Mouse (Mus musculus) activated CD4-positive, CD25-positive, alpha-beta regulatory T cell, adult 4 months (primary cell): ENCODE measurements around the gene Arhgef18. TPM values are rescaled to one million over a fixed set of nuclear protein-coding genes. Genes with fewer than 3 reads are reported as not detected.

Experiments used
- ATAC-seq: one replicate; pipeline ENCODE4 v1.8.0; 2017
- polyA plus RNA-seq, 2 experiments: library from polyadenylated mRNA; unstranded; fragments of 100-300 nt; shearing (Covaris generic); gene quantifications; one replicate each; pipeline ENCODE4 v1.2.1; 2017

Gene Arhgef18
- 10 to 100 TPM; 23.2 to 30.6 TPM for polyA plus RNA-seq

DNA sequence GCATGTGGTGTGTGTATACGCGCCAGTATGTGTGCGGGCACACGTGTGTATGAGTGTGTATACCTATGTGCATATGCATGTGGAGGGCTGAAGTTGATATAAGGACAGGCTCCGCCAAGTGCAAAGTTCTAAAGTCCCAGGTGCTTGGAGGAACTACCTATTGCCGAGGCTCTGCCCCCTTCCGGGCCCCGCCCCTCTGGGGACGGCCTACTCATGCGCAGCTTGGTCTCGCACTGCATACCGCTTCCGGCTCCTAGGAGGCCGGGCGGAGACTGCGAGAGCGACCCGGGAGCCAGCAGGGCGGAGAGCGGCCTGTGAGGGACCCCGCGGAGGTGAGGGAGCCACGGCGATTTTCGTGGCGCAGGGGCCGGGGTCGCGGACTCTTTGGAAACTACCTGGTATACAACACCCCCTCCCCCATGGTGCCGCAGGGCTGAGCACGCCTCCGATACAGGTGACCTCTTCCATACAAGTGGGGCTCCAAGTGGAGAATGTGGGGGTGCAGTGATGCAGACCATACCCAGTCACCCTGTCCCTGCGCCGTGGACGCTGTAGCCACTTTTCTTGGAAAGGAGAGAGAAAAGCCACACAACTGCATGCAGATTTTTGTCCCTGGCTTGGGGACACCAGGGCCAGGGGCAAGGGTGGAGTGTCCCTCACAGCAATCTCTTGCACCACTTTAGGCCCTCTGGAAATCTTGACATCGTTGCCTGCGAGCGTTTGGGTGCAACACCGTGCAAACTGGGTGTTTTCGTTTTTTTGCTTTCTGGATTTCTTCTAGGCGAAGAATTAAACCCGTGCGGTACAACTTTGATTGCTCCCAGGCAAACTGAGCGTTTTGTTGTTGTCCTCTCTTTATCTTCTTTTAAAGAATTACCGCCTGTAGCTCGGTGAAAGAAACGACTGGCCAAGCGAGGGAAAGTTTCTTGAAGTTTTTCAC is at the start of gene Arhgef18:
Arhgef18 (plus strand) TSS at position 236 of the 940 bp plus-strand sequence.
- no peak for ATAC-seq

DNA sequence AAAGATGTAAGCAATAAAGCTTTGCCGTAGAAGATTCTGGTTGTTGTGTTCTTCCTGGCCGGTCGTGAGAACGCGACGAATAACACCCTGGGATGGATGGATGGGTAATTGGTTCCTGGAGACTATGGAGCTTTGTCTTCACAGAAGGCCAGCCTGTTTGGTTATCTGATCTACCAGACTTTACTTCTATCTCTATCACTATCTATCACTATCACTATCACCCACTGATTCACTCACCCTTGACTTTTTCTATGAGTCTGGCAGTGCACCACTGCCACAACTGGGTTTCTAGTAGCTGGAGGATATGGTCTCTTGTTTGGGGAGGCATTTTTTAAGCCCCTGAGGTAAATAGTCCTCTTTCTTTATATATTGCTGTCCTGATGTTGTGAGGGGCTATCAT is 47.5 kb upstream of the Arhgef18 start:
- peak; percentile 40 for ATAC-seq

DNA sequence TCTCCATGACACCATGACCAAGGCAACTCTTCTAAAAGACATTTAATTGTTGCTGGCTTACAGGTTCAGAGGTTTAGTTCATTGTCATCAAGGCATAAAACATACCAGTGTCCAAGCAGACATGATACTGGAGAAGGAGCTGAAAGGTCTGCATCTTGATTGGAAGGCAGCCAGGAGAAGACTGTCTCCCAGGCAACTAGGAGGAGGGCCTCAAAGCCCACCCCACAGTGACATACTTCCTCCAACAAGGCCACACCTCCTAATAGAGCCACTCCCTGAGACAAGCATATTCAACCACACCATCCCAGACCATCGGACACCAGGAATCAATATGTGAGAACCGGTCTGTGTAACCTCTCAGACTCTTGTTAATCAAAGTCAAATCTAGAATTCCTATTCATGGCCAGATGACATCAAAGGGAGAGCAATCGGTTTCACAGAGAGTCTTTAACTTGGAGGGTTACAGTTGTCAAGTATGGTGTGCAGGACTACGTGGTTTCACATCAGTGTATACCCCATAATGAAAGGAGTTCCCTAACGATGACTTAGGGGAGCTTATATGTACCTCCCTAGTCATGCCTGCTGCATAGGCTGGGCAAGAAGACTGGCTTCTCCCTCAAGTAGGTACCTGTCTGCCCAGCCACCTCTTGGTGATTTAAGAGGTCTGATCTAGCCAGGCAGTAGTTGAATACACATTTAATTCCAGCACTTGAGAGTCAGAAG is 46.0 kb upstream of the Arhgef18 start:
- no peak for ATAC-seq

DNA sequence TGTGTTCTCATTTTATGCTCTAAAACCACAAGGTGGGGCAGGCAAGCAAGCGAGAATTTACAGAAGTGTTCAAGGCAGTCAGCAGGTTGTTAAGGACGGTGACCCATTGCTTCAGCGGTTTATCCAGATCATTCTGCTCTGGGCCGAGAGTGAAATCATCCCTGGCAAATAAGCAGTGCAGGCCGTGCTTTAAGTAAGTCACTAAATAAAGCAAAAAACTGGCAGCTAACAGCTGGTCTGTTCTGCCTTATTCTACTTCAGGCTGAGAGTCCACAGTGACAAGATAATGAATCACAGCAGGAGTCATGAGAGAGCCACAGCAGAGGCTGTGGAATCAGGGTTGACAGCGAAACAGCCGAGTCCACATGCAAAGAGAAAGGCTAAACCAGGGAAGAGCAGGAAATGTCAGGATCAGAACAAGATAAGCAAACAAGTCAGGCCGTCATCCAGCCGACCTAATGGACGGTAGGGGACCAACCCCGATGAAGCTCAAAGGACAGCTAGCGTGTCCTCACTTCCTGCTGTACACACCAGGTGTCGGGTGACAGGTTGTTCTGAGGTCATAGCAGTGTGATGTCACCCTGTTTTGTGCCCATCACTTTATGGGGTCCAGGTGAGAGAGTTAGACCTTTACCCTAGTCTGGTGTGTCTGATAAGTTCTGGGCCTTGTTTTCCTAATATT is 44.5 kb upstream of the Arhgef18 start:
- ATAC-seq, result no peak

DNA sequence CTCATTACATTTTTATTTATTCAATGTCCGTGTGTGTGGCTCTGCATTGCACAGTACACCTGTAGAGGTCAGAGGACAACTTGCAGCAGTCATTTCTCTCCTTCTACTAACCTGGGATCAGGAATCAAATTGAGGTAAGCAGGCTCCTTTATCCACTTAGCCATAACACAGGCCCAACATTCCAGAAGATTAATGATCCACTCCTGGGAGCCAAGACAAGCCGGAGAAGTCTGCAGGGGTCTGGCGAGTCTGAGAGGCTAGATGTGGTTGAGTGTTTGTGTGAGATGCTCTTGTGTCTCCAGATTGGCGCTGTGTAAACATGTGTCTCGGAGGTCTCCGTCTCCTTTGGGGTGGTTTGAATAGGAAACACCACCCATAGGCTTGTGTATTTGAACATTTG is 42.1 kb upstream of the Arhgef18 start:
- no peak for ATAC-seq

DNA sequence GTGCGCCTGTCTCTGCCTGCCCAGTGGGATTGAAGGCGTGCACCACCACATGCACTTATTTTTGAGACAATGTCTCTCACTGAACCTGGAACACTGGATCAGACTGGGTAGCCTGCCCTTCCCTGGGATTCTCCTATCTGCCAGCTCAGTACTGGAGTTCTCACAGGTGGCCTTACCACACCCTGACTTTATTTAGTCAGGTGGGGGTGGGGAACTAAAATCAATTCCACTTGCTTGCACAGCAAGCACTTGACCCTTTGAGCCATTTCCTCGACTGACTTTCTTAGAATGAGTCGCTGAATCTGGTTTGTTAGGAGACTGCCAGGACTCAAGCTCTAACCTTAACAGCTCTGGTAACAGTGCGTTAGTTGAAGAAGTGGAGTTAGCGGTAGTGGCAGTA is 40.1 kb upstream of the Arhgef18 start:
- ATAC-seq, result no peak

DNA sequence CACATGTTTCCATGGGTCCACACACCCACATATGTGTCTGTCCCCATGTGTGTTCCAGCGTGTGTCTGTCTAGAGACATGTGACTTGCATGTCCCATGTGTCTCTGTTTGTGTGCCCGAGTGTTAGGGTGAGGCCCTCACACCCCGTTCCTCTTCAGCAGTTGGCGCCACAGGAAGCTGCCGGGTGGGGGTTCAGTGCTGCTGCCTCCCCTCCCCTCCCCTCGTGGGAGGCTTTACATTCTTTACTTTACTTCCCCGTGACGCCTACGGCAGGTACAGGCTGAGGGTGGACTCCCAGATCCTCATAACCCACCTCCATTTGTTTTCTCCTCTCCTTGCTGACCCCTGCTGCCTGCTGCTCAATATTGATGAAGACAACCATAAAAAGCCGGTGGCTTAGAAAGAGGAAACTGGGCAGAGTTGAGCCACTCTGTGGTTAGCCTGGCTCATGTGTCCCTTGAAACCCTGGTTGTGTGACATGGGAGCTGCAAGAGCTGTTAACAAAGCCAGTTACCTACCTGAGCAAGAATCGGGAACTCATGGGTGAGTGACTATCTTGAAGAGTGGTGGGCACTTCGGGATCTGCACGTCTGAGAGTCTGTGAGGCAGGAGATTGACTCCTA is 39.5 kb upstream of the Arhgef18 start, which contains the start of gene A430078G23Rik:
A430078G23Rik (plus strand) TSS at position 227 of the 622 bp plus-strand sequence.
- ATAC-seq, result peak; percentile 49

DNA sequence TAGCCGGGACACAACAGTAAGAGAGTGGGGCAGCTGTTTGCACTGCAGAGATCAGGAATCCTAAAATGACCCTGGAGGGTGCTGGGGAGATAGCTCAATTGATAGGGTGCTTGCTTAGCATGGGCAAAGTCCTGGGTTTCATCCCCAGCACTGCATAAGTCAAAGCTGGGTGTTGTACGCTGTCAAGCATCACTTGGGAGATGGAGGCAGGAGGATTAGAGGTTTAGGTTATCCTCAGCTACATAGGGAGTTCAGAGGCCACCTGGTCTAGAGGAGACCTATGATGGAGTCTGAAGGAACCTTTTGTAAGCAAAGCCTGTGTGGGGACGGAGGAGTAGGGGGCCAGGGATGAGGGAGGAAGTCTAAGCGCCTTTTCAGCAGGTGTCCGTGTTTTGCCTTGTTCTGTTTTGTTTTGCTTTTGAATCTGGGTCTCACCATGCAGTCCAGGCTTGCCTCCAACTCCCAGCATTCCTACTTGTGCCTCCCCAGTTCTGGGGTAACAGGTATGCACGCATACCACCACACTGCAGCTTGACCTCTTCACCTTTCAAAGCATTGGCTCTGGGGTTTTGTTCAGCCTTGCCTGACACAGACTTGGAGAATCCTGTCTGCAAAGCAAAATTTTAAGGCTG is 38.9 kb upstream of the Arhgef18 start:
- no peak for ATAC-seq

DNA sequence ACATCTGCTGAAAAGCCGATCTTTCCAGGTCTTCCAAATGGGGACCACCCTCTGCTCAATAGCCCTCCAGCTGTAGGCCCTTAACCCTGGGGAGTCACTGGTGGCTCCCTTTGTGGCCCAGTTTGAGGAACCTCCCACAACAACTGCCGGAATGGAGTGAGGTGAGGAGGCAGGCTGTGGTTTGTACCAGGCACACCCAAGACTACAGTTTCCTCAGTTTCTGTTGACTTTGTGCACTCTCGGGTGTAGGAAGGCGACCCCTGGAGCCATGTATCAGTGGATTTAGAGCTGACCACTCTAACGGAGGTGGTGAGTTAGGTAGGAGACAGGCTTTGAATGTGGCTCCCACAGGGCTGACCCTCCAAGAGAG is 38.4 kb upstream of the Arhgef18 start:
- peak; percentile 18 for ATAC-seq

DNA sequence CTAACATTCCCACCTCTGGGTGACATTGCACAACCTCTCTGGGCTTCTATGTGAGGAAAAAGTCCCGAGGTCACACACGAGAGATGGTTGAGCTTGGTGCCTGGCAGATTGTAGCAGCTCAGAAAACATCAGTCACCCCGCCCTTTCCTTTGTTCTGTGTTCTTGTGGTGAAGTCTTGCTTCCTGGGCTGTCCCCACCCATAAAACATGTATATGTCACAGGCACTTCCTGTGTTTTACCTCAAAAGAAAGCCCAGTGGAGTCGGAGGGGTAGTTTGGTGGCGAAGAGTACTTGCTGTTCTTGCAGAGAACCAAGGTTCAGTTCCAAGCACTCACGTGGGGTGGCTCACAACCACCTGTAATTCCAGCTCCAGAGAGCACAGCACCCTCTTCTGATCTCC is 37.2 kb upstream of the Arhgef18 start:
- peak; percentile 82 for ATAC-seq

DNA sequence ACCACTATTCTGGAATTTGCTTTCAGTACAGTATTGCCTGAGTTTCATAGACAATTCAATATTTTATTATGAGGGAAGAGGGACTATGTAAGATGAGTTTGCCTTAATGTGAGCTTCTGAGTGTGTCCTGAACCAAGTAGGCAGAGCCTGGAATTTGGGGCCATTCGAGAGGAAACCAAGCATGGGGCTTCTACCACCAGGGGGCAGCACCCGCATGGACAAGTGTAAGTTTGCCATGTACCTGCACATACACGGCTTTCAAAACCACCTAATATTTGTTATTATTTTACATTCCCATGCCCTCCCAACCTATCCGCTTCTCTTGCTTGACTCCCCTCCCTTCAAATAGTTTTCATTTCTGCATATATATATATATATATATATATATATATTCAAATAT is 34.7 kb upstream of the Arhgef18 start:
- no peak for ATAC-seq

DNA sequence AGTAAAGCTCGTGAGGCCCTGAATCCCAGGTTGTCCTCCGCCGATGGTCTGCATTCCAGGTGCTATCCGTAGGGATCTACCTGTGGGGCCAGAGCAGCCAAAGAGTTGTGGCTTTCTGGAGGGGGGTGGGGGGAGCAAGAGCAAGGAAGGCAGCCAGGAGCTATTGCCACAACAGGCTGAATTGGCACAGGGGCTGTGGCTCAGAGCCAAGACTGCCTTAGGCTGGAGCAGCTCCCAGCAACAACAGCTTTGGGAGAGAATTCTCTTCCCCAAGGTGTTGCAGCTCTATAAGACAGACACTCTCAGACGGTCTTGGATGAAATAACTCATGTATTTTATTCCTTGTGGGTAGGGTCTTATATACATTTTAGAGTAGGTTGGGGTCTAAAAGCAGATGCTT is 25.7 kb upstream of the Arhgef18 start:
- ATAC-seq, result no peak

DNA sequence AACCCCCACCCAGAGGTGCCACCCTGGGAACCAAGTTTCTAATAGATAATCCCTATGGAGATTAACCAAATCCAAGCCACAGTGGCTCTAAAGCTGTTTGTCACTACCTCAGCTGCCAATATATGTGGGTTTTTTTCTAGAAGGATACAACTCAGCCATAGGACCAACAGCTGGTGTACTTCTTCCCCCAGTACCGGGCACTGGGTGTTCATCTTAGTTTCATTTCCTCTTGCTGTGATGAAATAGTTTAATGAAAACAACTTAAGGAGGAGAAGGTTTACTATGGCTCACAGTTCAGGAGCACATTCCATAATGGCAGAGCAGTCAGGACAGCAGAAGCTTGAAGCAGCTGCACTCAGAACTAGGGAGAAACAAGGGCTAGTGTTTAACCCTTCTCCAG is 24.7 kb upstream of the Arhgef18 start:
- no peak for ATAC-seq

DNA sequence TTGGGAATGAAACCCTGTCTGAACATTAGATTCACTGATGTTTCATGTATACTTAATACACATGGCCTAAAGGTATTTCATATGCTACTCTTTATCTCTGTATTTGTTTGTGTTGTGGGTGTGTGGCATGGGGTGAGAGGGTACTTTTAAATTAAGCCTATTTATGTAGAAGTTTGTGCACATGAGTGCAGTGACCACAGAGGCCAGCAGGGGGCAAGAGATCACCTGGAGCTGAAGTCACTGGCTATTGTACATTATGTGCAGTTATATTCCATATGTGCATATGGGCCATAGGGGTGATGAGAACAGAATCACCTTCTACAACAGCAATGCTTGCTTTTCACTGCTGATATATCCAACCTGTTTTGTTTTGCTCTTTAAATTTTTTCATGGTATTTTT is 17.1 kb upstream of the Arhgef18 start:
- no peak for ATAC-seq

DNA sequence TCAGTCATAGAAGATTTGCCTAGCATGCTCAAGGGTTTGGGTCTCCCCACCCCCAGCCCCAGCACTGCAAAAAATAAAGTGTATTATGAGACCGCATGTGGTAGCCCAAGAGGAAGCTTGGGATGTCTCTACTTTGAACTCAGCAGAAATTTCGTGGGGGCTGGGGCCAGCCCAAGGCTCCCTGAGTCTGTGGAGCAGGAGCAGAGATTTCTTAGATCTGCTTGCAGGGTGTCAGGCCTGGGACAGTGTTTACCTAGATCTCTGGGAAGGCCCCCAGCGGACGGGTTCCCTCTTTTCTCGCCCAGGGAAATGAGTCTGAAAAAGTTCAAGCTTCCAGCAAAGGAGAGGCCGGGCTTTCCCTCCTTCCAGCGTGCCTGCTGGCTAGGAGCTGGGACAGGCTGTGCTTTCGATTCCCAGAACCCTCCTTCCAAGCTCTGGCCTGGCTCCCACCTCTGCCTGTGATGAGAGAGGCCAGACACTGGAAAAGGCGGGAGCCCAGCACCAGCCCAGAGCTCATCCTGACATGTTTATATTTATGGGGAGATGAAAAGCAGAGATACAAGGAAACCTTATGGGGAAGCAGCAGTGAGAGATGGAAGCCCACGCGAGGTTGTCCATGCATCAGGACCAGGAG is 16.0 kb upstream of the Arhgef18 start:
- ATAC-seq, result no peak

DNA sequence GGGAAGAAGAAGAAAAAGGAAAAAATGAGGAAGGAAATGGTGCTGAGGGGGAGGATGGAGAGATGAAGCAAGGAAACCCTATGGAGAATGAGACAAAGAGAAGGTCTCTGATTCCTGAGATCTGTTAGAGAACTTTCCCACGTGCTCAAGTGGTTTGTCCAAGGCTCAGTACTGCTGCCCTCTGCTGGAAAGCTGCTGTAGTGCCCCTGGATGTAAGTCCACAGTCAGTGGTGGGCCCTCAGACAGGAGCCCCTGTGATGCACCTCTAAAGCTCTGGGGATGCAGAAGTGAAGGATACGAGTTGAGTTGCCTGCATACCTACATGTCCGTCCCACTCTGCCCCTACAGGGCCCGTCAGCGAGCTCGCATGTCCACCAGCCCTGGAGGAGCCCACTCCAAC is 5.5 kb upstream of the Arhgef18 start:
- ATAC-seq, result peak; percentile 73

DNA sequence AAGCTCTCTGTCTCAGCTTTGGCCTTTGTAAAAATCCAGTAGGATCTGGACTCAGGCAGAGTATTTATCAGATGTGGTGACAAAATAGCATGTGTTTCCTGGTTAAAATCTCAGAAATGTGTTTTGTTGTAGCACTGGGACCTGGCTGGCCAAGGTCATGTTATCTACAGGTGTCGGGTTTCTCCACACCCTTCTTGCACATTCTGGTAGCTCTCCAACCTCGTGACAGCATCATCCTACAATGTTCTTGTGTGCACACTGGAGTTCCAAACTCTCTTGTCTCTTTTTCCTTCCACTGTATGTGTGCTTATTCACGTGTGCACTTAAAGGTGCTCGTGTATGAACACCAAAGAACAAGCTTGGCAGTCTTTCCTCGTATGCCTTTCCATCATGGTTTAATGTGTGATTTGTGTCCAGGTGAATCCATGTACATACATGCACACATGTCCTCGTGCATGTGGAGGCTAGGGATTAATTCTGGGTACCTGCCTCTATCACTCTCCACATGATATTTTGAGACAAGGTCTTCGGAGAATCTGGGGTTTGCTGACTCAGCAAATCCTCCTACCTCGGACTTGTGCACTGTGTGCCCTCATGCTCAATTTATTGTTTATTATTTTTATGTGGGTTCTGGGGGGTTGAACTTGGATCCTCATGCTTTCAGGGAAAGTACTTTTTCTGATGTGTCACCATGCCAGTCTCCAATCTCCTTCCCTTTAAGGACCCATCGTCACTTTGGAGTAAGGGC is 4.0 kb upstream of the Arhgef18 start:
- no peak for ATAC-seq

DNA sequence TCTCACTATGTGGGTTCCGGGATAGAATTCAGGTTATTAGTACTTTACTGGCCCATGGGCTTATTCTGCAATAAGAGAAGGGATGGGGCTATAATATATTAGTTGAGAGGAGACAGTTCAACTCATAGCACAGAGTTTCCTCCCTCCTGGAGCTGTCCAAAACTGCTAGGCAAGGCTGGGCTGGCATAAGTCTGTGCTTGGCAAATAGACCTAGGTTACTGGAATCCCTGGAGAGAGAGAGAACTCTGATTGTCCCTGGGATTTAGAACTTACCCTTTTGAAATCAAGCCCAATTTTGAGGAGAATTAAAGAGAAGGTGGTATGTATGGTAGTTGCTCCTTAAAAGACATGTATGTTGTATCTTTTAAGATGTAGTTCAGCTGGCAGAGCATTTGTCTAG is 3.3 kb upstream of the Arhgef18 start:
- ATAC-seq, result no peak

DNA sequence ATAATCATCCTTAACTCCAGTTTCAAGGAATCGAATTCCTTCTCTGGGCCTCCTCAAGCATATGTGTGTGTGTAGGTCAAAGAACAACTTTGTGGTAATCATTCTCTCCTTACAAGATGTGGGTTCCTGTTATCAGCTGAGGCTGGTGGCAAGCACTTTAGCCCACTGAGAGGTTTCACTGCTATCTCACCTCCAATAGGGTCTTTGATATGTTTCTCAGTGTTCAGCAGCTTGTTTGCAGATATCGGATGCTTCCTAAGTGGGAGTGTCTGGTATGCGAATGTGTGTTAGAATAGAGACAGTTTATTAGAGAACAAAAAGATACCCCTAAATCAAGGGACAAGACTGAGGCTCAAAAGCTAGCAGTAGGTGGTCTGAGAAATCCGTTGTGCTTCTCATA is 513 bp upstream of the Arhgef18 start:
- ATAC-seq, result no peak

DNA sequence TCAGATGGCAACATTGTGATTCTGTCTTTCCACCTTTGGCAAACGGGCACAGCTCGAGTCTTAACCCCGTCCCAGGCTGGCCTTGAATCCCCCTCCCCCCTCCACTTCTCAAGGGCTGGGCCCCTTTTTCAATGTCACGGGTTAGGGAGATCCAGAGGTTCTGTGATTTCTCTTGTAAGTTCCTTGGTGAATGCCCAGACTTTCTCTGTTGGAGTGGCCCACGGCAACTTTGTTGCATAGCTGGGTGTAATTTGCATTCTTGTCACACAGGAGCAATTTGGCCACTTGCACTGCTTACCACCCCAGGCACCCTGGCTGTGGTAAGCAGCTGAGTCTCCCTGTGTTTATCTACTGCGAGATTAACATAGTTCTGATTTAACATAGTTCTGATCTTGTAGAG is 1.8 kb downstream of the Arhgef18 start:
- ATAC-seq, result no peak

DNA sequence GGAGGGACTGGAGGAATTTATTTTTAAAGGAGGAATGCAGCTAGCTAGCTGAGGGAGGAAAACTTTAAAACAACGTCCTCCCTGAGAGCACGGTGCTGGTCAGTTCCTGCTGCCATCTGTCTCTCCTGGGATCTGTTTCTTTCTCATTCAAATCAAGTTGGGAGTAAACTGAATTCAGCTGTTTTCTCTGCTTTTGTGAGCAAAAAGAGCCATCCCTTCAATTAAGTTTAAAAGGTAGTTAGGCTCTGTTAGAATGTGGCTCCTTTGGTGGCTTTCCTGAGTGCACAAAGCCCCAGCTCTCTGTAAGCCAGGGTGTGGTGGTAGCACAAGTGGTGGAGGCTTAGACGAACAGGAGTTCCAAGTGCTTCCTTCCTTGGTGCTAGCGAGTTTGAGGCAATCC is 2.4 kb downstream of the Arhgef18 start:
- ATAC-seq, result no peak
